Mouse (Mus musculus) lung, embryonic 16.5 days (tissue): ENCODE data around the gene Gm5475. TPM values are rescaled to one million over a fixed set of nuclear protein-coding genes. Genes with fewer than 3 reads are reported as not detected.

Experiments
- ATAC-seq: fragments of 200-750 bp; cut with Nextera tagmentation; 2 replicates; pipeline ENCODE4 v1.8.0; 2017; ENCODE audit warnings: low read depth, mild to moderate bottlenecking, moderate library complexity
- H3K27ac ChIP-seq: fragments of 300-500 bp; sonication (generic); 2 replicates; pipeline ENCODE4 v1.5.1; 2014; ENCODE audit warnings: mild to moderate bottlenecking, control low read depth, low read length
- H3K27me3 ChIP-seq: fragments of 300-500 bp; sonication (generic); 2 replicates; pipeline ENCODE4 v1.6.1; 2014; ENCODE audit warnings: low read depth, low read length, mixed read lengths; ENCODE audit not compliant: control insufficient read depth, insufficient read depth
- H3K36me3 ChIP-seq: fragments of 300-500 bp; sonication (generic); 2 replicates; pipeline ENCODE4 v1.6.1; 2014; ENCODE audit warnings: low read length; ENCODE audit not compliant: control insufficient read depth, insufficient read depth
- H3K4me1 ChIP-seq: fragments of 300-500 bp; sonication (generic); replicated peaks from 2 replicates; pipeline ENCODE4 v1.6.1; 2014; ENCODE audit warnings: low read length, mixed read lengths; ENCODE audit not compliant: control insufficient read depth, insufficient read depth
- H3K4me2 ChIP-seq: fragments of 300-500 bp; sonication (generic); 2 replicates; pipeline ENCODE4 v1.6.1; 2014; ENCODE audit warnings: low read depth, low read length, control low read depth
- H3K4me3 ChIP-seq: fragments of 300-500 bp; sonication (generic); 2 replicates; pipeline ENCODE4 v1.5.1; 2014; ENCODE audit warnings: mild to moderate bottlenecking, low read length, control low read depth
- H3K9ac ChIP-seq: fragments of 300-500 bp; sonication (generic); 2 replicates; pipeline ENCODE4 v1.6.1; 2014; ENCODE audit warnings: low read length, control low read depth
- H3K9me3 ChIP-seq: fragments of 300-500 bp; sonication (generic); 2 replicates; pipeline ENCODE4 v1.6.1; 2016; ENCODE audit warnings: low read length; ENCODE audit not compliant: control insufficient read depth
- WGBS: fragments of 180-500 bp; shearing (Covaris S2); extraction: QIAGEN DNeasy Blood & Tissue Kit; methylation state at CpG from one replicate; pipeline ENCODE4 v1.1.7; 2014; 5-methylcytosine and 5-hydroxymethylcytosine counted together
- polyA plus RNA-seq: library from polyadenylated mRNA; unstranded; fragments of >200 nt; fragmentation: Nextera tagmentation; extraction: Ambion mirVana; gene quantifications from 2 replicates; pipeline ENCODE4 v1.2.1, GENCODE M21; 2015

Gm5475 gene
- polyA plus RNA-seq, 1 experiment from 2014 or later = 0.06 TPM

- Histone ChIP-seq H3K4me1 (no peaks in the 10 kb centered on the region), H3K9ac (no peak overlapping the region), H3K27ac (no peak overlapping the region), H3K27me3 (no peaks in the 10 kb centered on the region), H3K4me2 (no peak overlapping the region), H3K9me3 (no peaks in the 10 kb centered on the region), H3K36me3 (peaks cover 10% of the 10 kb centered on the region), H3K4me3 (no peak overlapping the region)
- WGBS = 66% methylated on average over 7 of the region's 7 CpGs
- no peak for ATAC-seq
Measured at GRCm38 (mm10) chr15:100391066-100391465, 30.9 kb upstream of the Gm5475 start.

GRCm38 (mm10) chr15:100391599-100391998 lies 30.3 kb upstream of the Gm5475 start:
- Histone ChIP-seq H3K4me3 (no peak overlapping the region), H3K4me1 (no peaks in the 10 kb centered on the region), H3K9ac (no peak overlapping the region), H3K9me3 (no peaks in the 10 kb centered on the region), H3K27me3 (no peaks in the 10 kb centered on the region), H3K27ac (no peak overlapping the region), H3K4me2 (no peak overlapping the region), H3K36me3 (peaks cover 15% of the 10 kb centered on the region)
- no peak for ATAC-seq
- WGBS = 83% methylated on average over 7 of the region's 7 CpGs

GRCm38 (mm10) chr15:100393016-100393415 lies 28.9 kb upstream of the Gm5475 start:
- no peak overlapping the region for H3K9ac ChIP-seq
- 81% methylated on average over 11 of the region's 11 CpGs for WGBS
- no peaks in the 10 kb centered on the region for H3K4me1 ChIP-seq
- no peak overlapping the region for H3K4me3 ChIP-seq
- H3K36me3 ChIP-seq = peaks cover 25% of the 10 kb centered on the region
- no peaks in the 10 kb centered on the region for H3K9me3 ChIP-seq
- no peak for ATAC-seq
- H3K27ac ChIP-seq = no peak overlapping the region
- no peak overlapping the region for H3K4me2 ChIP-seq
- H3K27me3 ChIP-seq = no peaks in the 10 kb centered on the region

GRCm38 (mm10) chr15:100395561-100395960 lies 26.4 kb upstream of the Gm5475 start:
- Histone ChIP-seq H3K36me3 (peaks cover 37% of the 10 kb centered on the region), H3K9ac (no peak overlapping the region), H3K27me3 (no peaks in the 10 kb centered on the region), H3K4me3 (no peak overlapping the region), H3K9me3 (no peaks in the 10 kb centered on the region), H3K4me1 (no peaks in the 10 kb centered on the region), H3K4me2 (no peak overlapping the region), H3K27ac (no peak overlapping the region)
- WGBS = 96% methylated on average over 3 of the region's 3 CpGs
- no peak for ATAC-seq

- Histone ChIP-seq H3K4me3 (no peak overlapping the region), H3K4me1 (no peaks in the 10 kb centered on the region), H3K36me3 (peaks cover 35% of the 10 kb centered on the region), H3K4me2 (no peak overlapping the region), H3K9ac (no peak overlapping the region), H3K27me3 (no peaks in the 10 kb centered on the region), H3K27ac (no peak overlapping the region), H3K9me3 (no peaks in the 10 kb centered on the region)
- 82% methylated on average over 16 of the region's 16 CpGs for WGBS
- no peak for ATAC-seq
Measured at GRCm38 (mm10) chr15:100400592-100401250, 21.2 kb upstream of the Gm5475 start.

DNA sequence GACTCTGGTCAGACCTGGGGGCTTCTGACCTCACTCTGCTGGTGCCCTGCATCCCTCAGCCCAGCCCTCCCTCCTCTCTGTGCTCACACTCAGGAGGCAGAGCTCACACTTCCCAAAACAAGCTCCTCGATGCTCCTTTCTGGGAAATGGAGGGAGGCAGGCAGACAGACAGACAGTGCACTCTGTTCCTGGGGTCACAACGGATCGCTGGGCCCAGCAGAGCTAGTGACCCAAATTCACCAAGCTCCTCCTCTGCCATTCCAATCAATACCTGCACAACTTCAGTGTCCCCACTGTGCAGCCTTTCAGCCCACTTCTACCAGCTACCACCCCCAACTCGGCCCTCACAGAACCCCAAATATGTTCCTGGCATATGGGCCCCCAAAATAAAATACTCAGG lies 20.1 kb upstream of the Gm5475 start:
- Histone ChIP-seq H3K27me3 (no peaks in the 10 kb centered on the region), H3K9ac (no peak overlapping the region), H3K9me3 (no peaks in the 10 kb centered on the region), H3K36me3 (peaks cover 25% of the 10 kb centered on the region), H3K4me3 (no peak overlapping the region), H3K4me1 (no peaks in the 10 kb centered on the region), H3K27ac (no peak overlapping the region), H3K4me2 (no peak overlapping the region)
- 89% methylated on average over 4 of the region's 4 CpGs for WGBS
- ATAC-seq = no peak

DNA sequence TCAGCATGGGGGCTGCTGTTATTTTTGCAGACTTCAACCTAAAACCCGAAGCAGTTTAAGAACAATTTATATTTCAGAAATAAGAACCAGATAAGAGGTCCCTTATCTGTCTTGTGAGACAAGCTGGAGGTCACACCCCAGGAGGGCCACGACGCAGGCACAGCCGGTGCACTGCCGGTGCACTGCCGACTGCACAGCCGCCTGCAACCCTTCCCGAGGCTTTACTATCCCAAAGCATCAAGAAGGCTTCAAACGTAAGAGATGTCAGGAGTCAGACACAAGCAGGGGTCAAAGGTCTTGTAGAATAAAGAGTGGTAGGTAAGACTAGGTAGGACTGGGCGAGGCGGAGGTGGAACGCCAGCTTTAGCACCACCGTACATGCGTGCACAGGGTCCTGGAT lies 19.6 kb upstream of the Gm5475 start:
- Histone ChIP-seq H3K36me3 (peaks cover 21% of the 10 kb centered on the region), H3K27me3 (no peaks in the 10 kb centered on the region), H3K27ac (no peak overlapping the region), H3K4me1 (no peaks in the 10 kb centered on the region), H3K4me2 (no peak overlapping the region), H3K9me3 (no peaks in the 10 kb centered on the region), H3K4me3 (no peak overlapping the region), H3K9ac (no peak overlapping the region)
- WGBS = 78% methylated on average over 14 of the region's 14 CpGs
- ATAC-seq = no peak

- 76% methylated on average over 4 of the region's 4 CpGs for WGBS
- Histone ChIP-seq H3K4me3 (no peak overlapping the region), H3K9me3 (no peaks in the 10 kb centered on the region), H3K4me1 (no peaks in the 10 kb centered on the region), H3K4me2 (no peak overlapping the region), H3K27ac (no peak overlapping the region), H3K36me3 (peaks cover 17% of the 10 kb centered on the region), H3K9ac (no peak overlapping the region), H3K27me3 (no peaks in the 10 kb centered on the region)
- no peak for ATAC-seq
Measured at GRCm38 (mm10) chr15:100402798-100403197, 19.1 kb upstream of the Gm5475 start.

DNA sequence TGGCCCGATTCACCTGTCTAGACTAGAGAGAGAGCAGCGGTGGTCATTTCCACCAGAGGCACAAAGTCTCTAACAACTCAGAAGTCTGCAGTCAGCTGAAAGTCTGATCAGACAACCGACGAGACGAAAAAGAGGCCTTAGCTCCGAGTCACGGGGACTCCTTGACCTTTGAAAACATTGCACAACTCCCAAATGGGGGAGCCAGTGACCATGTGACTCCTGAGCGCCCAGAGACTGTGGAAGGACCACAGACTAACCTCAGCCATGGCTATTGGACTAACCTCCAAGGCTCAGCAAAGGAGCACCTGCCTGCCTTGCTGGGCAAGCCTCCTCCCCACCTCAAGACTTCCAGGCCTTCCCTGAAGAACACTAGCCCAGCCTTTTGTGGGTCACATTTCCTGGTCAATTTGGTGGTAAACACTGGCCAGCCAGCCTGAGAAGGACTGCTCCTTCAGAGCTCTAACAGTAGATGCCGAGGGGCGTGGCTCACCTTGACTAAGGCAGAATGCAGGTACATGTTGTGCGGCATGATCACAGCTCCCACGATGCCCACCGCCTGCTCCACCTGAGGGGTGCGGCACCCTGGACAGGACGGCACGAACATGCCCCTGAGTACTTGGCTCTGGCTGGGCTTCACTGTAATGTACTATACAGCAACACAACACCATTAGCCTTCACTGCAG lies 18.5 kb upstream of the Gm5475 start:
- Histone ChIP-seq H3K27ac (no peak overlapping the region), H3K9ac (no peak overlapping the region), H3K9me3 (no peaks in the 10 kb centered on the region), H3K4me1 (no peaks in the 10 kb centered on the region), H3K4me3 (no peak overlapping the region), H3K4me2 (no peak overlapping the region), H3K36me3 (peaks cover 17% of the 10 kb centered on the region), H3K27me3 (no peaks in the 10 kb centered on the region)
- no peak for ATAC-seq
- 89% methylated on average over 16 of the region's 16 CpGs for WGBS
